Mouse (Mus musculus): Measurements from ENCODE around the gene Scap. TPM values are rescaled to one million over a fixed set of nuclear protein-coding genes. Genes with fewer than 3 reads are reported as not detected.
"Not testable (repeated sequence)": the region's sequence is repeated elsewhere in the genome, so short reads cannot be mapped to it uniquely, and the experiment has no call there.

Gene Scap
- polyA plus RNA-seq, 1 experiment from 2014 or later = 43.6 TPM

DNA sequence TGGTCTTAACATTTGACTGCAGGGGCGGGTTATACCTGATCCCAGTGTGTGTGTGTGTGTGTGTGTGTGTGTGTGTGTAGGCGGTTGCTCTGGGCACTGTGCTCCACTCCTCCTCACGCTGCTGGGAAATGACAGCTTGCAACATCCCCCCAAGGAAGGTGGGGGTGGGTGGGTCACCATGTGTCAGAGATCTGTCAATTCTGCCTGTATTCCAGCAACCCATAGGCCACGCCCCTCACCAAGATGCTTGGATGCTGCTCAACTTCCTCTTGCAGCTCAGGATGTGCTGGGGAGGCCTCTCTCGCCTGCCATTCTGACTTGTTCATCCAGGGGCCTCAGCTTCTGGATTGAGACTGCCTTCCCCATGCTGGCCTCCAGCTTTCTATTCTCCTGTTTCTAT, 18.4 kb upstream of the Scap start:
- Histone ChIP-seq H3K27ac (replicated peaks) (no peak overlapping the region), H3K4me2 (replicated peaks) (no peak overlapping the region), H3K9me3 (replicated peaks) (no peaks in the 10 kb centered on the region), H3K4me3 (replicated peaks) (no peak overlapping the region), H3K36me3 (peaks cover 69% of the 10 kb centered on the region), H3K4me1 (no peaks in the 10 kb centered on the region), H3K9ac (no peak overlapping the region), H3K27me3 (no peaks in the 10 kb centered on the region)
- WGBS = 72% methylated on average over 5 of the region's 5 CpGs
- no peak for ATAC-seq (ENCODE audit: insufficient number of reproducible peaks, low FRiP score, low TSS enrichment, low read depth)

DNA sequence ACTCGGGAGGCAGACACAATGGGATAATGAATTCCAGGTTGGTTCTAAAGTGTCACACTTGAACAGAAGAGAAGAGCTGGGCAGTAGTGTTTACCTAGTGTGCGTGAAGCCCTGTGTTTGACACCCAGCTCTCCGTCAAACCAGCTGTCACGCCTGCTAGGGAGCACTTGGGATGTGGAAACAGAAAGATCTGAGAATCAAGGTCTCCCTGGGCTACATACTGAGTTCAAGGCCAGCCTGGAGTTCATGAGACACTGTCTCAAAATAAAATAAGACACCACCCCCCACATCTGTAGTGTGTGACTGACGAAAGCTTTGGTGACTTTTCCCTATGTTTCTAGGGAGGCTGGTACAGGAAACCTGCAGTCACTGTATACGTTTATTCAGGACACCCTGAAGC, 17.7 kb upstream of the Scap start:
- H3K9me3 ChIP-seq (replicated peaks) = no peaks in the 10 kb centered on the region
- WGBS = 75% methylated on average over 6 of the region's 6 CpGs
- H3K9ac ChIP-seq = no peak overlapping the region
- peaks cover 67% of the 10 kb centered on the region for H3K36me3 ChIP-seq
- no peak overlapping the region for H3K27ac ChIP-seq (replicated peaks)
- no peak overlapping the region for H3K4me2 ChIP-seq (replicated peaks)
- H3K4me1 ChIP-seq = no peaks in the 10 kb centered on the region
- H3K4me3 ChIP-seq (replicated peaks) = no peak overlapping the region
- H3K27me3 ChIP-seq = no peaks in the 10 kb centered on the region
- ATAC-seq (ENCODE audit: insufficient number of reproducible peaks, low FRiP score, low TSS enrichment, low read depth) = no peak

DNA sequence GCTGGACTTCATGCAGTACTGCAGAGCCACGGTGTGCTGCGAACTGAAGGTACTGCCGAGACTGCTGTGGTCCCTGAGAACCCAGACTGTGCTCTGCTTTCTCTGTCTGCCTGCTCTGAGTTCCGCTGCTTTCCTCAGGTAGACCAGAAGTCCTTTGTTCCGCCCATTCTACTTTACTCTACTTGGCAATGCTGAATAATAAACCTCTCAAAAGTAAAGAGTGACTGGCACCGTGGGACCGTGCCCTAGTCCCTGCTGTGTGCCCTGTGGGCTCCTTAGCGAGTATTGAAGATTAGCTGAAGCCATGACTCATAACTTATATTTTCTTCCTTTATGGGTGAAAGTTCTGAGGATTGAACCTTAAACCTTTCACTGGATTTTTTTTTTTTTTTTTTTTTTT, 17.2 kb upstream of the Scap start:
- WGBS = 93% methylated on average over 8 of the region's 8 CpGs
- Histone ChIP-seq H3K9ac (no peak overlapping the region), H3K27me3 (no peaks in the 10 kb centered on the region)

DNA sequence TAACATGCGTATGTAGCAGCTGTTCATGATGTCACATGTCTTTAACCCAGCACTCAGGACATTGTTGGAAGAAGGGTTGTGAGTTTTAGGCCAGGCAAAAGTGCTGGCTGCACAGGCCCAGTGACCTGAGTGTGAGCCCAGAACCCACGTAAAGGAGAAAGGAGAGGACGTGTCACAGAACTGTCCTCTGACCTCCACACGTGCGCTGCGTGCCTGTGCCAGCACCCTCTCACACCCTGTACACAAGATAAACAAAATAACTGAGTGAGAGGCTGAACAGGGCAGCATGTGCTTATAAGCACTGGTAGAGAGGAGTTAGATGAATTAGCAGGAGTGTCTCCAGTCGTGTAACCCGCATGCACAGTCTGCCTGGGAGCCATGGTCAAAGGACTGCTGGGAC, 16.6 kb upstream of the Scap start:
- Histone ChIP-seq H3K4me1 (no peaks in the 10 kb centered on the region), H3K36me3 (peaks cover 68% of the 10 kb centered on the region), H3K4me3 (replicated peaks) (no peak overlapping the region), H3K27ac (replicated peaks) (no peak overlapping the region), H3K27me3 (no peaks in the 10 kb centered on the region), H3K9ac (no peak overlapping the region), H3K4me2 (replicated peaks) (no peak overlapping the region), H3K9me3 (replicated peaks) (no peaks in the 10 kb centered on the region)
- 93% methylated on average over 8 of the region's 8 CpGs for WGBS
- no peak for ATAC-seq (ENCODE audit: insufficient number of reproducible peaks, low FRiP score, low TSS enrichment, low read depth)

More for the DNA sequence above, 17.2 kb upstream of the Scap start:
- Histone ChIP-seq H3K4me3 (replicated peaks) (no peak overlapping the region), H3K36me3 (peaks cover 67% of the 10 kb centered on the region), H3K27ac (replicated peaks) (no peak overlapping the region), H3K9me3 (replicated peaks) (no peaks in the 10 kb centered on the region), H3K4me2 (replicated peaks) (no peak overlapping the region), H3K4me1 (no peaks in the 10 kb centered on the region)
- ATAC-seq (ENCODE audit: insufficient number of reproducible peaks, low FRiP score, low TSS enrichment, low read depth) = no peak

DNA sequence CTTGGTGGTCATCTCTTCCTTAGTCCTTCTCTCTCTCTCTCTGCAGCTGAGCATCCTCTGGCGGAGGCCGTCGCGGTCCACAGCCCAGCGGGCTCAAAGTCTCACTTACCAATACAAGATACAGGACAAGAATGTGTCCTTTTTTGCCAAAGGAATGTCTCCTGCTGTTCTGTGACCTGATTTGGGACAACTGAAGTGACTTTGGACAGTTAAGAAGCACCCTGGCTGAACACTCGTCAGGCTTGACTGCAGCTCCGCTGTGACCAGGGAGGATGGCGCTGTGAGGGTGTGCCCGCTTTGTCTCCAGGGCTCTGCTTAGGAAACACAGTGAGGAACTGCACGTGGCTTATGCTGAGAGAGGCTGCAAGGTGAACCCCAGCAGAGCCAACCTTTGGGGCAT, 12.3 kb upstream of the Scap start:
- Histone ChIP-seq H3K4me1 (no peaks in the 10 kb centered on the region), H3K27me3 (no peaks in the 10 kb centered on the region), H3K4me3 (replicated peaks) (no peak overlapping the region), H3K27ac (replicated peaks) (no peak overlapping the region), H3K9me3 (replicated peaks) (no peaks in the 10 kb centered on the region), H3K9ac (no peak overlapping the region), H3K36me3 (peaks cover 41% of the 10 kb centered on the region), H3K4me2 (replicated peaks) (no peak overlapping the region)
- 89% methylated on average over 10 of the region's 10 CpGs for whole genome bisulfite sequencing
- ATAC-seq (ENCODE audit: insufficient number of reproducible peaks, low FRiP score, low TSS enrichment, low read depth) = no peak

DNA sequence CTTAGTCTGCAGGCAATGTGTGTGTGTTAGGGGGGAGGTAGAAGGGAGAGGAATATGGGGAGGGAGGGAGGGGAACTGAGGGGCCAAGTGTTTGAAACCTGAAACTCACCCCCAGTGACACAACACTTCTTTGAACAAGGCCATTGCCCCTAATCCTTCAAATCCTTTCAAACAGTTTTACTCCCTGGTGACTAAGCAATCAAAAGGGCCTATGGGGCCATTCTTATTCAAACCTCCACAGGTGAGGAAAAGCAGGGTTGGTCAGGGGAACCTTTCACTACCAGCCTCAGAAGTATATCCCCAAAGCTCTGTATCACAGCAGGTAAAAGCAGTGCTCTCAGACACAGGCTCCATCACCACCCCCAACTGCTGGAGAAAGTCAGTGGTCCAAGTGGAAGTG, 10.1 kb upstream of the Scap start:
- Histone ChIP-seq H3K27me3 (no peaks in the 10 kb centered on the region), H3K9me3 (replicated peaks) (no peaks in the 10 kb centered on the region), H3K36me3 (peaks cover 29% of the 10 kb centered on the region; the same call in 1 of the 2 replicates), H3K27ac (replicated peaks) (no peak overlapping the region), H3K4me3 (replicated peaks) (no peak overlapping the region), H3K9ac (no peak overlapping the region), H3K4me1 (no peaks in the 10 kb centered on the region), H3K4me2 (replicated peaks) (no peak overlapping the region)
- ATAC-seq (ENCODE audit: insufficient number of reproducible peaks, low FRiP score, low TSS enrichment, low read depth) = no peak

DNA sequence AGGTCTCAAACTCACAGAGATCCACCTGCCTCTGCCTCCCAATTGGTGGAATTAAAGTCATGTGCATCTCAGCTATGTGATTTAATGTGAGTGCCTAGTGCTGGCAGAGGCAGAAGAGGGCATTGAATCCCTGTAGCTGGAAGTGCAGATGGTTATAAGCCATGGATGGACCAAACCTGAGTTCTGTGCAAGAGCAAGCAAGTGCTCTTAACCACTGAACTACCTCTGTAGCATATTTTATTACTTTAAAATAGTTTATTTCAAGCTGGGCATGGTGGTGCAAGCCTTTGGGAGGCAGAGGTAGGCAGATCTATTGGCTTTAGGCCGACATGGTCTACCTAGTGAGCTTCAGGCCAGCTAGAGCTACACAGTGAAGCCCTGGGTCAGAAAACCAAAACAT, 8.9 kb upstream of the Scap start:
- 87% methylated on average over 1 of the region's 1 CpGs for WGBS
- no peaks in the 10 kb centered on the region for H3K9me3 ChIP-seq (replicated peaks)
- no peak overlapping the region for H3K4me3 ChIP-seq (replicated peaks)
- H3K4me1 ChIP-seq = no peaks in the 10 kb centered on the region
- no peak overlapping the region for H3K4me2 ChIP-seq (replicated peaks)
- H3K36me3 ChIP-seq = peaks cover 29% of the 10 kb centered on the region; the same call in 1 of the 2 replicates
- no peaks in the 10 kb centered on the region for H3K27me3 ChIP-seq
- no peak overlapping the region for H3K9ac ChIP-seq
- no peak for ATAC-seq (ENCODE audit: insufficient number of reproducible peaks, low FRiP score, low TSS enrichment, low read depth)
- no peak overlapping the region for H3K27ac ChIP-seq (replicated peaks)

DNA sequence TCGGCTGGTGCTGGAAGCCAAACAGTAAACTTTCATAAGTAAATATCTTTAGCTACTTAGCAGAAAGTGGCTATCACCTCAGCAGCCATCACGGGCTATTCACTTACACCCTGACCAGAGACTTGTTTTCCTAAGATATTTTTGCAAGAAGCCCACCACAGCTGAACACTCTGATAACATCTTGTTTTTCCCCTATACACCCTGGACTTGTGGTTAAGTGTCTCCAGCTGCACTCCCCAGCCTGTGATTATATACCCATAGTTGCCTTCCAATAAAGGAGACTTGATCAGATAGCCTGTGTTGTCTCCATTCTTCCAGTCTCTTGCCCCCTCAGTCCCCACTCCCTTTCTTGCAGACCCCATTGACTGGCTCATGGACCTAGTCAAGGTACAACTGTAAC, 4.9 kb upstream of the Scap start:
- Histone ChIP-seq H3K27me3 (no peaks in the 10 kb centered on the region), H3K9ac (no peak overlapping the region), H3K27ac (replicated peaks) (no peak overlapping the region), H3K9me3 (replicated peaks) (no peaks in the 10 kb centered on the region), H3K4me1 (no peaks in the 10 kb centered on the region), H3K4me2 (replicated peaks) (no peak overlapping the region), H3K4me3 (replicated peaks) (no peak overlapping the region), H3K36me3 (0 out of 2 replicates have a peak, but pooled peaks cover under 1% of the 10 kb centered on the region)
- no peak for ATAC-seq (ENCODE audit: insufficient number of reproducible peaks, low FRiP score, low TSS enrichment, low read depth)
- 81% methylated on average over 2 of the region's 2 CpGs for WGBS

DNA sequence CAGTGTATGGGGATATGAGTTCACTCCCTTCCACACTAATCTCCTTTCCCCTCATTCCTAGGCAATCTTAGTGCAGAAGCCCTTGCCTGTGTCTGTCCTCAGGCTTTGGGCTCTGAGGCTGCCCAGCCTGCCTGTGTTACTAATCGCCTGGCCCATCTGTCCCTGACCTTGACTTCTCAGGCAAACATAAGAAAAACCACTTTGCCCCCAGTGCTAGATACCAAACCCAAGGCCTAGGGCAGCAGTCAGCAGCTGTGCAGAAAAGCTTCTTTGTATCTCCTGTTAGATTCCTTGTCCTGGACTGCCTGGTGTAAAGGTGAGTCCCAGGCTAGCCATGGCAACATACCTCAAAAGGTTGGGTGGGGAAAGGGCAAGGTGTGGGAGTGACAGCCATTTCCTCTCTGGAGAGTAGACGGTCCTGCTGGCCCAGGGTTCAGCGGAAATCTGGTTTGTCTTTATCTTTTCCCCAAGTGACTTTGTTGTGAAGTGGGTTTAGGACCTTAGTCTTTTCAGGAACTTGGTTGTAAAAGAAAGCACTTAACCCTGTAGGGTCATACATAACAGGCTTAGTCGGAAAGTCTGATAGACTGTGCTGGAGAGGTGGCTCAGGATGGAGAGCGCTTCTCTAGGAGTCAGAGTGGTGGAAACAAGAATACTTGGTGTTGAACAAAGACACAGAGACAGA, 4.0 kb upstream of the Scap start:
- WGBS = 72% methylated on average over 5 of the region's 5 CpGs
- Histone ChIP-seq H3K27ac (replicated peaks) (no peak overlapping the region), H3K9me3 (replicated peaks) (no peaks in the 10 kb centered on the region), H3K27me3 (no peaks in the 10 kb centered on the region), H3K4me2 (replicated peaks) (no peak overlapping the region), H3K4me3 (replicated peaks) (no peak overlapping the region), H3K4me1 (peaks cover 4% of the 10 kb centered on the region; the same call in 1 of the 2 replicates), H3K36me3 (no peaks in the 10 kb centered on the region), H3K9ac (no peak overlapping the region)
- ATAC-seq (ENCODE audit: insufficient number of reproducible peaks, low FRiP score, low TSS enrichment, low read depth) = no peak

DNA sequence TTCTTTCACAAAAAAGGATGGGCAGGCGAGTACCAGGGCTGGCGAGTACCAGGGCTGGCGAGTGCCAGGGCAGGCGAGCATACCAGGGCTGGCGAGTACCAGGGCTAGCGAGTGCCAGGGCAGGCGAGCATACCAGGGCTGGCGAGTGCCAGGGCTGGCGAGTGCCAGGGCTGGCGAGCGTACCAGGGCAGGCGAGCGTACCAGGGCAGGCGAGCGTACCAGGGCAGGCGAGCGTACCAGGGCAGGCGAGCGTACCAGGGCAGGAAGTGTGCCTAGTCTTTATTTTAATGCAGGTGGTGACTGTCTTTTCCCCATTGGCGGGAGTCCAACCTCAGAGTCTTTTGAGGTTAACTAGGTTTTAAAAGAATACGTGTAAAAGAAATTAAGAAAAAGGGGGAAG, 3.4 kb upstream of the Scap start:
- H3K9me3 ChIP-seq (replicated peaks) = no peaks in the 10 kb centered on the region
- H3K36me3 ChIP-seq = no peaks in the 10 kb centered on the region
- H3K9ac ChIP-seq = no peak overlapping the region
- H3K27me3 ChIP-seq = no peaks in the 10 kb centered on the region
- no peak overlapping the region for H3K27ac ChIP-seq (replicated peaks)
- 74% methylated on average over 21 of the region's 21 CpGs for WGBS
- H3K4me1 ChIP-seq = peaks cover 9% of the 10 kb centered on the region
- no peak overlapping the region for H3K4me2 ChIP-seq (replicated peaks)
- no peak overlapping the region for H3K4me3 ChIP-seq (replicated peaks)
- no peak for ATAC-seq (ENCODE audit: insufficient number of reproducible peaks, low FRiP score, low TSS enrichment, low read depth)

DNA sequence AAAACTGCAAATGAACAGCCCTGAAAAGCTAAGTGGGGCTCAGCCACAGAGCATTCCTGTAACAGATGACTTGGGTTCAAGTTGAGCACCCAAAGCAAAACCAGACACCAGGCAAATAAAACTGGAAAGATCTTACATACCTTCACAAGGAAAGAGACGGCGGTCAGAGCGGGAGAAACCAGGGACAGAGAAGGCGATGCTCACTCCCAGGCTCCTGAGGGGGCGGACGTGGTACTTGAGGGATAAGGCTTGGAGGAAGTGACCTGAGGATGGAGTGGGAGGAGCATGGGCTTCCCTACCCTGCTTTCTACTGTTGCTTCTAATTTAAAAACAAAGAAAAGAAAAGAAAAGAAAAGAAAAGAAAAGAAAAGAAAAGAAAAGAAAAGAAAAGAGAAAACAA, 2.7 kb upstream of the Scap start:
- Histone ChIP-seq H3K9me3 (replicated peaks) (no peaks in the 10 kb centered on the region), H3K9ac (no peak overlapping the region), H3K27ac (replicated peaks) (no peak overlapping the region), H3K36me3 (no peaks in the 10 kb centered on the region), H3K4me1 (peaks cover 15% of the 10 kb centered on the region), H3K4me2 (replicated peaks) (no peak overlapping the region), H3K4me3 (replicated peaks) (no peak overlapping the region), H3K27me3 (no peaks in the 10 kb centered on the region)
- 38% methylated on average over 6 of the region's 6 CpGs for WGBS
- no peak for ATAC-seq (ENCODE audit: insufficient number of reproducible peaks, low FRiP score, low TSS enrichment, low read depth)

DNA sequence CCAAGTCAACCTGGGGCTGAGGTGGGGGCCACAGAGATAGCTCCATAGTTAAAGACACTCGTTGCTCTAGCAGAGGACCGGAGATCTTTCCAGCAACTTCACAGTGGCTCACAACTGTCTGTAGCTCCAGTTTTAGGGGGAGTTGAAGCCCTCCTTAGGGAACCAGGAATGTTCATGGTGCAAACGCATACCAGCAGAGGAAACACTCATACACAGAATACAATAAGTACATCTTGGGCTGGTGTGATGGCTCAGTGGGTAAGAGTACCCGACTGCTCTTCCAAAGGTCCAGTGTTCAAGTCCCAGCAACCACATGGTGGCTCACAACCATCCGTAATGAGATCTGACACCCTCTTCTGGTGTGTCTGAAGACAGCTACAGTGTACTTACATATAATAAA, 2.2 kb upstream of the Scap start:
- not testable (repeated sequence) for ATAC-seq (ENCODE audit: insufficient number of reproducible peaks, low FRiP score, low TSS enrichment, low read depth); H3K27ac ChIP-seq (replicated peaks)
- 82% methylated on average over 5 of the region's 5 CpGs for WGBS

More for the DNA sequence above, 2.2 kb upstream of the Scap start:
- H3K4me2 ChIP-seq (replicated peaks); H3K9ac ChIP-seq; H3K4me3 ChIP-seq (replicated peaks); H3K9me3 ChIP-seq (replicated peaks); H3K27me3 ChIP-seq; H3K36me3 ChIP-seq: not testable (repeated sequence)
- H3K4me1 ChIP-seq = peaks cover 16% of the 10 kb centered on the region
